16 mouse cellular contexts compared by ENCODE assay signal in the genomic region with DNA sequence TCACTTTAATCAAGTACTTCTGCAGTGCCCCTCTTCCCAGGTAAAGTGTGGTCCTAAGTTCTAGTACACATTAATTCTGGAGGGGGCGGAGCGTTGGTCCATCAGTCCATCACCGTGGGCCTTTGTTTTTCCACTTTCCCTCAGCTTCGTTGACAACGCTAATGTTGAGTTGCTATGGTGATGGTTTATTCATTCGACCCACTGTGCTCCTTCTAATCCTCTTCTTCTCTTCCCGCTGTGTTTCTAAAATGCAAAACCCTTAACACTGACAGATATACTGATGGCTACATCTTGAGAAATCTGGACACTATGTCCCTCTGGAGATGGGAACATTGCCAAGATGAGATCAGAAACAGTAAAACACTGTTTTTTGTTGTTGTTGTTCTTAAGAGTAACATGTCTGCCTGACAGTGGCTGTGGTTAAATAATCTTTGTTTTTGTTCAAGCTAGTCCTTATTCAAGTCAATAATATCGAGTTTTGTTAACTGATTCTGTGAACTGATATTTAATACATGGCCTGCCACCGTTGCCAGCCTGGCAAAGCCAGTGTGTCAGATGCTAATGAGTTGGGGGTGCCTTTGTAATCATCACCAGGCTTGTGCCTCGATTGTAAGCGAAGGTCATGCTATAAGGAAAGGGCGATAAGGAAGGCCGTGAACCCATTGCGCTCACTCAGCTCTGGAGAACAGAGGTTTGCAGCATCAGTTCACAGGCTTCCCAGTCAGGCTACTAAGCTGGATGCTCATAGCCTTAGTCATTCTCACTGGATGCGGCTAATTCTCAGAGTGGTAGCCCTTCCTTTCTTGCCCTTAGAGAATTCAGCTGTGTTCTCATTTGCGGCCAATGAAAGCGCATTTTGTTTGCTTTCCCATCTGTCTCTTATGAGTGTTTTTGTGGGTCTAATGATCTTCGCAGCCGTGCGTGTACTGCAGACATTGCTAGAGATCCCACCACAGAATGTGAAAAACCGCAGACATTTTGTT.
DNase-seq lines count a peak whose midpoint lies in the region; ATAC-seq and TF ChIP-seq lines count a peak whose summit lies in the region.
"Had no signal": no experiment of that assay in that cellular context is flagged by ENCODE, and none has a peak within 500 bp of the region (broad histone marks: within the 10 kb centered on the region; RNA-seq: fewer than 3 reads in every experiment).

No protein-coding gene starts in this region.

- H3K4me2 ChIP-seq in forebrain, postnatal 0 days (ENCODE audit: low read depth): no peak overlapping the region
- H3K4me2 ChIP-seq in midbrain, embryonic 11.5 days: no peak overlapping the region
- H3K4me2 ChIP-seq: heart, embryonic 15.5 days; kidney, embryonic 15.5 days; liver, embryonic 11.5 days had no signal

- no peak for ATAC-seq in cerebellum, adult (ENCODE audit: insufficient number of reproducible peaks, low FRiP score, low TSS enrichment)
- ATAC-seq in forebrain, postnatal 0 days: peak; percentile 27; the same call in 1 of the 2 replicates
- peak; percentile 64; the same call in 1 of the 2 replicates for ATAC-seq in midbrain, embryonic 11.5 days (ENCODE audit: low FRiP score)
- ATAC-seq: activated CD4-positive, CD25-positive, alpha-beta regulatory T cell, adult 4 months had no signal

- DNase-seq in cerebellum, postnatal 10 days: peak; percentile 21 to 26
- peak; percentile 14 for DNase-seq in adipocyte (ENCODE audit: low spot score)
- peak; percentile 37 for DNase-seq in forebrain, postnatal 0 days
- DNase-seq in midbrain, embryonic 11.5 days (ENCODE audit: low spot score, missing footprints): no peak
- no peak for DNase-seq in frontal cortex, adult 2 months (ENCODE audit: extremely low spot score in 1 of 2, low spot score in 1 of 2)
- DNase-seq in yolk sac, embryonic 10.5 days (ENCODE audit: low spot score): no peak
- no peak for DNase-seq in heart, adult 2 months
- DNase-seq: cerebellum, adult 8-10 months; thymus, postnatal 4 days had no signal

- no peak overlapping the region for H3K4me3 ChIP-seq in forebrain, postnatal 0 days (ENCODE audit: low read depth, low read length)
- no peak overlapping the region for H3K4me3 ChIP-seq in midbrain, embryonic 11.5 days (ENCODE audit: low read depth, low read length)
- no peak overlapping the region for H3K4me3 ChIP-seq in heart, adult 2 months
- H3K4me3 ChIP-seq: heart, embryonic 15.5 days; kidney, embryonic 15.5 days had no signal

- no peak for TF ChIP-seq EP300 in heart, adult 2 months (IDR thresholded peaks at IDR 0.05; ENCODE audit: insufficient read depth, low read depth, low read length)

- H3K79me2 ChIP-seq in heart, adult 2 months (replicated peaks; ENCODE audit: control insufficient read depth, insufficient read depth, low read length): no peaks in the 10 kb centered on the region

- H3K36me3 ChIP-seq in forebrain, postnatal 0 days (ENCODE audit: insufficient read depth): no peaks in the 10 kb centered on the region
- H3K36me3 ChIP-seq in midbrain, embryonic 11.5 days (ENCODE audit: control insufficient read depth, insufficient read depth, low read length): no peaks in the 10 kb centered on the region
- no peaks in the 10 kb centered on the region for H3K36me3 ChIP-seq in heart, adult 2 months (ENCODE audit: control insufficient read depth, insufficient read depth, low read length)
- H3K36me3 ChIP-seq: heart, embryonic 15.5 days; kidney, embryonic 15.5 days had no signal

- H3K9ac ChIP-seq in forebrain, postnatal 0 days: no peak overlapping the region
- no peak overlapping the region for H3K9ac ChIP-seq in midbrain, embryonic 11.5 days (ENCODE audit: low read length)
- no peak overlapping the region for H3K9ac ChIP-seq in heart, adult 2 months (ENCODE audit: low read depth, low read length)
- H3K9ac ChIP-seq: heart, embryonic 15.5 days; kidney, embryonic 15.5 days had no signal

- H3K4me1 ChIP-seq in forebrain, postnatal 0 days (ENCODE audit: insufficient read depth): no peaks in the 10 kb centered on the region
- peaks cover 9% of the 10 kb centered on the region for H3K4me1 ChIP-seq in midbrain, embryonic 11.5 days (ENCODE audit: control insufficient read depth, insufficient read depth, low read length)
- no peaks in the 10 kb centered on the region for H3K4me1 ChIP-seq in heart, adult 2 months (ENCODE audit: control insufficient read depth, insufficient read depth, low read length)

- H3K27me3 ChIP-seq in forebrain, postnatal 0 days (ENCODE audit: insufficient read depth, low read length): no peaks in the 10 kb centered on the region
- H3K27me3 ChIP-seq in midbrain, embryonic 11.5 days (ENCODE audit: control insufficient read depth, insufficient read depth, low read length): no peaks in the 10 kb centered on the region
- H3K27me3 ChIP-seq in heart, adult 2 months (ENCODE audit: control insufficient read depth, insufficient read depth, low read length): no peaks in the 10 kb centered on the region
- H3K27me3 ChIP-seq: CH12.LX; heart, embryonic 15.5 days; kidney, embryonic 15.5 days had no signal

- TF ChIP-seq POLR2A in heart, adult 2 months (IDR thresholded peaks at IDR 0.05; ENCODE audit: insufficient read depth, low read depth, low read length): no peak

- no peak overlapping the region for H3K27ac ChIP-seq in forebrain, postnatal 0 days (ENCODE audit: low read depth, low read length)
- no peak overlapping the region for H3K27ac ChIP-seq in midbrain, embryonic 11.5 days (ENCODE audit: low read depth, low read length)
- H3K27ac ChIP-seq in heart, adult 2 months: no peak overlapping the region
- H3K27ac ChIP-seq: heart, embryonic 15.5 days; kidney, embryonic 15.5 days; stomach, postnatal 0 days had no signal

- no peak for TF ChIP-seq CTCF in forebrain, postnatal 0 days (IDR thresholded peaks at IDR 0.05; ENCODE audit: low read depth)
- no peak for TF ChIP-seq CTCF in heart, adult 2 months (IDR thresholded peaks at IDR 0.05)

- intact Hi-C loops in heart, adult 2 months (cut with DNase I): no loop called here

- WGBS in forebrain, postnatal 0 days: 29% methylated on average over 21 of the region's 21 CpGs
- 47% methylated on average over 21 of the region's 21 CpGs for WGBS in midbrain, embryonic 11.5 days
- 85% methylated on average over 21 of the region's 21 CpGs for WGBS in heart, adult 2 months

- H3K9me3 ChIP-seq in forebrain, postnatal 0 days (ENCODE audit: low read length): no peaks in the 10 kb centered on the region
- H3K9me3 ChIP-seq in midbrain, embryonic 11.5 days (ENCODE audit: control insufficient read depth, low read length): no peaks in the 10 kb centered on the region
- H3K9me3 ChIP-seq: heart, embryonic 15.5 days; kidney, embryonic 15.5 days had no signal

Comparison
In these comparisons a context has a peak if more than half of its experiments do, and no peak if none do; other contexts are left out.
1. DNase-seq: peak in cerebellum, postnatal 10 days (2 of 2), adipocyte (single experiment) and forebrain, postnatal 0 days (single experiment); none in midbrain, embryonic 11.5 days (single experiment), frontal cortex, adult 2 months (0 of 2), yolk sac, embryonic 10.5 days (single experiment) and heart, adult 2 months (0 of 2).